Mouse (Mus musculus): ENCODE data around the gene Riok2.

- TF ChIP-seq POLR2A (IDR thresholded peaks at IDR 0.05; ENCODE audit: borderline replicate concordance, control insufficient read depth, low read depth, low read length) = no peak
- TF ChIP-seq CTCF (IDR thresholded peaks at IDR 0.05; ENCODE audit: control insufficient read depth, insufficient read depth, low read length) = no peak
Measured at GRCm38 (mm10) chr17:17425906-17426305, 51.8 kb downstream of the Riok2 start.

Measured in bone marrow, adult 2 months (tissue).